Mouse (Mus musculus) heart, postnatal 0 days (tissue): ENCODE results near the gene Rxra. TPM values are rescaled to one million over a fixed set of nuclear protein-coding genes. Genes with fewer than 3 reads are reported as not detected.

Experiments
- ATAC-seq: fragments of 200-750 bp; cut with Nextera tagmentation; 2 replicates; pipeline ENCODE4 v1.8.0; 2017; ENCODE audit warnings: low read depth, moderate number of reproducible peaks, moderate library complexity; ENCODE audit not compliant: insufficient read depth
- DNase-seq: peaks from one replicate; pipeline ENCODE4 v3.0.0-alpha.2; 2016; ENCODE audit warnings: low spot score
- H3K27ac ChIP-seq: fragments of 300-500 bp; sonication (generic); 2 replicates; pipeline ENCODE4 v1.5.1; 2014; ENCODE audit warnings: low read depth, mild to moderate bottlenecking
- H3K27me3 ChIP-seq: fragments of 300-500 bp; sonication (generic); 2 replicates; pipeline ENCODE4 v1.6.1; 2014; ENCODE audit warnings: low read length, mixed read lengths; ENCODE audit not compliant: control insufficient read depth, insufficient read depth
- H3K36me3 ChIP-seq: fragments of 300-500 bp; sonication (generic); replicated peaks from 2 replicates; pipeline ENCODE4 v1.6.1; 2014; ENCODE audit warnings: low read length, mixed read lengths; ENCODE audit not compliant: control insufficient read depth, insufficient read depth
- H3K4me1 ChIP-seq: fragments of 300-500 bp; sonication (generic); 2 replicates; pipeline ENCODE4 v1.6.1; 2014; ENCODE audit warnings: antibody characterized with exemption; ENCODE audit not compliant: control insufficient read depth, insufficient read depth
- H3K4me2 ChIP-seq: fragments of 300-500 bp; sonication (generic); 2 replicates; pipeline ENCODE4 v1.6.1; 2014; ENCODE audit warnings: low read depth, mild to moderate bottlenecking, low read length, moderate library complexity
- H3K4me3 ChIP-seq: fragments of 300-500 bp; sonication (generic); 2 replicates; pipeline ENCODE4 v1.5.1; 2014; ENCODE audit warnings: low read depth, low read length
- H3K9ac ChIP-seq: fragments of 300-500 bp; sonication (generic); replicated peaks from 2 replicates; pipeline ENCODE4 v1.6.1; 2014; ENCODE audit warnings: low read depth, low read length, mixed read lengths
- H3K9me3 ChIP-seq: fragments of 300-500 bp; sonication (generic); replicated peaks from 2 replicates; pipeline ENCODE4 v1.6.1; 2016; ENCODE audit warnings: low read length; ENCODE audit not compliant: control insufficient read depth
- CTCF ChIP-seq: IDR thresholded peaks from 2 replicates; pipeline ENCODE4 v1.5.1; 2016; ENCODE audit warnings: antibody characterized with exemption, control low read depth, low read depth
- EP300 ChIP-seq: IDR thresholded peaks from 2 replicates; pipeline ENCODE4 v1.6.1; 2016; ENCODE audit warnings: antibody characterized with exemption, low read depth
- WGBS: fragments of 180-500 bp; shearing (Covaris S2); extraction: QIAGEN DNeasy Blood & Tissue Kit; methylation state at CpG from one replicate; pipeline ENCODE4 v1.1.7; 2014; 5-methylcytosine and 5-hydroxymethylcytosine counted together
- polyA plus RNA-seq: library from polyadenylated mRNA; unstranded; fragments of >200 nt; fragmentation: Nextera tagmentation; extraction: Ambion mirVana; gene quantifications from 2 replicates; pipeline ENCODE4 v1.2.1, GENCODE M21; 2015
- total RNA-seq: library from RNA; depleted of rRNA; stranded (reverse); fragments of >200 nt; gene quantifications from 2 replicates; pipeline ENCODE4 v1.2.3, GENCODE M21; 2014; ENCODE audit warnings: low replicate concordance

The Rxra gene
- total and polyA plus RNA-seq, 2 experiments from 2014 or later: 5.5 to 56.9 TPM

GRCm38 (mm10) chr2:27644547-27645120, 31.6 kb upstream of the Rxra start:
- H3K36me3 ChIP-seq: no peaks in the 10 kb centered on the region
- H3K9me3 ChIP-seq: no peaks in the 10 kb centered on the region
- TF ChIP-seq EP300: no peak
- TF ChIP-seq CTCF: no peak
- H3K4me3 ChIP-seq: no peak overlapping the region
- DNase-seq: peak; percentile 14
- H3K4me1 ChIP-seq: peaks cover 14% of the 10 kb centered on the region
- no peak overlapping the region for H3K9ac ChIP-seq
- peak; percentile 49; the same call in 1 of the 2 replicates for ATAC-seq
- H3K27ac ChIP-seq: peak overlapping the region; percentile 7; the same call in 1 of the 2 replicates
- no peaks in the 10 kb centered on the region for H3K27me3 ChIP-seq
- no peak overlapping the region for H3K4me2 ChIP-seq
- 20% methylated on average over 5 of the region's 5 CpGs for WGBS

- H3K9me3 ChIP-seq: no peaks in the 10 kb centered on the region
- H3K4me3 ChIP-seq: no peak overlapping the region
- peak; percentile 39 for DNase-seq
- no peaks in the 10 kb centered on the region for H3K27me3 ChIP-seq
- no peak overlapping the region for H3K9ac ChIP-seq
- peak overlapping the region; percentile 7; the same call in 1 of the 2 replicates for H3K27ac ChIP-seq
- peaks cover 12% of the 10 kb centered on the region for H3K4me1 ChIP-seq
- 35% methylated on average over 3 of the region's 3 CpGs for WGBS
- no peak for TF ChIP-seq CTCF
- no peak for TF ChIP-seq EP300
- H3K4me2 ChIP-seq: no peak overlapping the region
- H3K36me3 ChIP-seq: no peaks in the 10 kb centered on the region
- peak; percentile 21; the same call in 1 of the 2 replicates for ATAC-seq
Observed at GRCm38 (mm10) chr2:27645471-27645870, 30.8 kb upstream of the Rxra start.

GRCm38 (mm10) chr2:27649862-27650661, 26.2 kb upstream of the Rxra start:
- no peaks in the 10 kb centered on the region for H3K36me3 ChIP-seq
- H3K9ac ChIP-seq: no peak overlapping the region
- no peaks in the 10 kb centered on the region for H3K27me3 ChIP-seq
- ATAC-seq: no peak
- H3K27ac ChIP-seq: no peak overlapping the region
- no peak overlapping the region for H3K4me2 ChIP-seq
- 64% methylated on average over 8 of the region's 8 CpGs for WGBS
- DNase-seq: no peak
- H3K4me3 ChIP-seq: no peak overlapping the region
- peaks cover 13% of the 10 kb centered on the region for H3K4me1 ChIP-seq
- no peaks in the 10 kb centered on the region for H3K9me3 ChIP-seq
- TF ChIP-seq CTCF (no peak), EP300 (no peak)

- Histone ChIP-seq H3K4me3 (no peak overlapping the region), H3K36me3 (no peaks in the 10 kb centered on the region), H3K4me1 (0 out of 2 replicates have a peak, but pooled peaks cover 8% of the 10 kb centered on the region), H3K9me3 (no peaks in the 10 kb centered on the region), H3K27me3 (no peaks in the 10 kb centered on the region), H3K27ac (no peak overlapping the region), H3K4me2 (no peak overlapping the region), H3K9ac (no peak overlapping the region)
- no peak for ATAC-seq
- DNase-seq: no peak
- TF ChIP-seq CTCF (no peak), EP300 (no peak)
Observed at GRCm38 (mm10) chr2:27650991-27651390, 25.2 kb upstream of the Rxra start.

GRCm38 (mm10) chr2:27653496-27654030, 22.7 kb upstream of the Rxra start:
- ATAC-seq: no peak
- no peak overlapping the region for H3K9ac ChIP-seq
- H3K4me1 ChIP-seq: 0 out of 2 replicates have a peak, but pooled peaks cover 8% of the 10 kb centered on the region
- no peaks in the 10 kb centered on the region for H3K36me3 ChIP-seq
- DNase-seq: no peak
- H3K4me3 ChIP-seq: no peak overlapping the region
- no peak for TF ChIP-seq CTCF
- TF ChIP-seq EP300: no peak
- no peaks in the 10 kb centered on the region for H3K9me3 ChIP-seq
- H3K27ac ChIP-seq: no peak overlapping the region
- H3K27me3 ChIP-seq: no peaks in the 10 kb centered on the region
- H3K4me2 ChIP-seq: no peak overlapping the region
- 74% methylated on average over 5 of the region's 5 CpGs for WGBS
